Mouse (Mus musculus) neural tube, embryonic 14.5 days (tissue): ENCODE results near the gene Gm17662. TPM values are rescaled to one million over a fixed set of nuclear protein-coding genes. Genes with fewer than 3 reads are reported as not detected.

Experiments used
- ATAC-seq: fragments of 200-750 bp; cut with Nextera tagmentation; 2 replicates; pipeline ENCODE4 v1.8.0; 2017; ENCODE audit warnings: low read depth, mild to moderate bottlenecking, moderate TSS enrichment, moderate library complexity
- H3K27ac ChIP-seq: fragments of 300-500 bp; sonication (generic); 2 replicates; pipeline ENCODE4 v1.5.1; 2014; ENCODE audit warnings: low read depth, mild to moderate bottlenecking, control low read depth, low read length, moderate library complexity, mixed read lengths
- H3K27me3 ChIP-seq: fragments of 300-500 bp; sonication (generic); 2 replicates; pipeline ENCODE4 v1.6.1; 2014; ENCODE audit warnings: low read length; ENCODE audit not compliant: control insufficient read depth, insufficient read depth
- H3K36me3 ChIP-seq: fragments of 300-500 bp; sonication (generic); 2 replicates; pipeline ENCODE4 v1.6.1; 2014; ENCODE audit warnings: low read length, mixed read lengths; ENCODE audit not compliant: control insufficient read depth, insufficient read depth
- H3K4me1 ChIP-seq: fragments of 300-500 bp; sonication (generic); 2 replicates; pipeline ENCODE4 v1.6.1; 2014; ENCODE audit warnings: low read length; ENCODE audit not compliant: control insufficient read depth, insufficient read depth
- H3K4me2 ChIP-seq: fragments of 300-500 bp; sonication (generic); 2 replicates; pipeline ENCODE4 v1.6.1; 2014; ENCODE audit warnings: mild to moderate bottlenecking, low read depth, low read length, control low read depth
- H3K4me3 ChIP-seq: fragments of 300-500 bp; sonication (generic); 2 replicates; pipeline ENCODE4 v1.5.1; 2014; ENCODE audit warnings: low read depth, low read length, control low read depth, mixed read lengths
- H3K9ac ChIP-seq: fragments of 300-500 bp; sonication (generic); replicated peaks from 2 replicates; pipeline ENCODE4 v1.6.1; 2014; ENCODE audit warnings: low read depth, mild to moderate bottlenecking, control low read depth, low read length, mixed read lengths
- H3K9me3 ChIP-seq: fragments of 300-500 bp; sonication (generic); 2 replicates; pipeline ENCODE4 v1.6.1; 2016; ENCODE audit warnings: low read length; ENCODE audit not compliant: control insufficient read depth
- WGBS: fragments of 180-500 bp; shearing (Covaris S2); extraction: QIAGEN DNeasy Blood & Tissue Kit; methylation state at CpG from one replicate; pipeline ENCODE4 v1.1.7; 2014; 5-methylcytosine and 5-hydroxymethylcytosine counted together
- polyA plus RNA-seq: library from polyadenylated mRNA; unstranded; fragments of >200 nt; fragmentation: Nextera tagmentation; extraction: Ambion mirVana; gene quantifications from 2 replicates; pipeline ENCODE4 v1.2.1, GENCODE M21; 2014

The Gm17662 gene
- polyA plus RNA-seq, 1 experiment from 2014 or later: not detected

- H3K27ac ChIP-seq: no peak overlapping the region
- H3K4me1 ChIP-seq: no peaks in the 10 kb centered on the region
- H3K4me2 ChIP-seq: no peak overlapping the region
- ATAC-seq: no peak
- H3K36me3 ChIP-seq: no peaks in the 10 kb centered on the region
- H3K27me3 ChIP-seq: no peaks in the 10 kb centered on the region
- H3K9me3 ChIP-seq: no peaks in the 10 kb centered on the region
- no peak overlapping the region for H3K4me3 ChIP-seq
- no peak overlapping the region for H3K9ac ChIP-seq
- 88% methylated on average over 6 of the region's 6 CpGs for WGBS
Measured at GRCm38 (mm10) chr4:104905049-104905448, 47.9 kb downstream of the Gm17662 start.

Other genes with a start within 250 kb of the Gm17662 start
- gene C8b, start 91.0 kb upstream of the Gm17662 start, polyA plus RNA-seq: 0.17 and 0.52 TPM in 2 replicates
- gene C8a, start 19.1 kb downstream of the Gm17662 start, polyA plus RNA-seq: not detected in 2 replicates
- gene Fyb2, start 56.1 kb downstream of the Gm17662 start, polyA plus RNA-seq: 0.17 and 0.49 TPM in 2 replicates